Mouse (Mus musculus) midbrain, postnatal 0 days (tissue): ENCODE data around the gene Rbm5. TPM values are rescaled to one million over a fixed set of nuclear protein-coding genes. Genes with fewer than 3 reads are reported as not detected.

Source experiments
- ATAC-seq: fragments of 200-750 bp; cut with Nextera tagmentation; 2 replicates; pipeline ENCODE4 v1.8.0; 2017; ENCODE audit warnings: moderate number of reproducible peaks, mild to moderate bottlenecking, moderate TSS enrichment, moderate library complexity; ENCODE audit not compliant: low FRiP score
- DNase-seq: peaks from one replicate; pipeline ENCODE4 v3.0.0-alpha.2; 2015; ENCODE audit warnings: low spot score
- H3K27ac ChIP-seq: fragments of 300-500 bp; sonication (generic); 2 replicates; pipeline ENCODE4 v1.5.1; 2014; ENCODE audit warnings: low read depth, mild to moderate bottlenecking, low read length, mixed read lengths
- H3K27me3 ChIP-seq: fragments of 300-500 bp; sonication (generic); 2 replicates; pipeline ENCODE4 v1.6.1; 2014; ENCODE audit warnings: low read length, control low read depth, mixed read lengths; ENCODE audit not compliant: insufficient read depth
- H3K36me3 ChIP-seq: fragments of 300-500 bp; sonication (generic); 2 replicates; pipeline ENCODE4 v1.6.1; 2014; ENCODE audit warnings: low read length, control low read depth, mixed read lengths; ENCODE audit not compliant: insufficient read depth
- H3K4me1 ChIP-seq: fragments of 300-500 bp; sonication (generic); 2 replicates; pipeline ENCODE4 v1.6.1; 2014; ENCODE audit warnings: mild to moderate bottlenecking, control low read depth, antibody characterized with exemption, low read length, mixed read lengths; ENCODE audit not compliant: insufficient read depth
- H3K4me2 ChIP-seq: fragments of 300-500 bp; sonication (generic); 2 replicates; pipeline ENCODE4 v1.6.1; 2014; ENCODE audit warnings: low read depth, mild to moderate bottlenecking, low read length, mixed read lengths; ENCODE audit not compliant: poor library complexity, severe bottlenecking
- H3K4me3 ChIP-seq: fragments of 300-500 bp; sonication (generic); 2 replicates; pipeline ENCODE4 v1.5.1; 2014; ENCODE audit warnings: low read depth, mild to moderate bottlenecking, low read length, moderate library complexity
- H3K9ac ChIP-seq: fragments of 300-500 bp; sonication (generic); replicated peaks from 2 replicates; pipeline ENCODE4 v1.6.1; 2014; ENCODE audit warnings: mild to moderate bottlenecking, low read length, moderate library complexity, mixed read lengths; ENCODE audit not compliant: poor library complexity, severe bottlenecking
- H3K9me3 ChIP-seq: fragments of 300-500 bp; sonication (generic); 2 replicates; pipeline ENCODE4 v1.6.1; 2016; ENCODE audit warnings: low read length, control low read depth
- CTCF ChIP-seq: IDR thresholded peaks from 2 replicates; pipeline ENCODE4 v1.5.1; 2016; ENCODE audit warnings: antibody characterized with exemption, mild to moderate bottlenecking
- WGBS: fragments of 180-500 bp; shearing (Covaris S2); extraction: QIAGEN DNeasy Blood & Tissue Kit; methylation state at CpG from one replicate; pipeline ENCODE4 v1.1.7; 2014; 5-methylcytosine and 5-hydroxymethylcytosine counted together
- polyA plus RNA-seq: library from polyadenylated mRNA; unstranded; fragments of >200 nt; fragmentation: Nextera tagmentation; extraction: Ambion mirVana; gene quantifications from 2 replicates; pipeline ENCODE4 v1.2.1, GENCODE M21; 2015
- total RNA-seq: library from RNA; depleted of rRNA; stranded (reverse); fragments of >200 nt; gene quantifications from 2 replicates; pipeline ENCODE4 v1.2.3, GENCODE M21; 2014

Rbm5 gene
- total and polyA plus RNA-seq, 2 experiments from 2014 or later, result 142 to 160 TPM

GRCm38 (mm10) chr9:107702606-107703185, 68.1 kb downstream of the Rbm5 start:
- no peak for TF ChIP-seq CTCF
- H3K9ac ChIP-seq, result no peak overlapping the region
- DNase-seq (peak; percentile 64), ATAC-seq (no peak)
- no peak overlapping the region for H3K27ac ChIP-seq
- H3K4me2 ChIP-seq, result no peak overlapping the region
- H3K36me3 ChIP-seq, result peaks cover 19% of the 10 kb centered on the region; the same call in 1 of the 2 replicates
- H3K4me1 ChIP-seq, result peaks cover 37% of the 10 kb centered on the region
- WGBS, result 74% methylated on average over 3 of the region's 3 CpGs
- no peaks in the 10 kb centered on the region for H3K27me3 ChIP-seq
- H3K4me3 ChIP-seq, result no peak overlapping the region
- H3K9me3 ChIP-seq, result no peaks in the 10 kb centered on the region

GRCm38 (mm10) chr9:107701594-107701993, 69.2 kb downstream of the Rbm5 start:
- Histone ChIP-seq H3K4me1 (peaks cover 33% of the 10 kb centered on the region), H3K4me3 (no peak overlapping the region), H3K4me2 (no peak overlapping the region), H3K36me3 (peaks cover 19% of the 10 kb centered on the region; the same call in 1 of the 2 replicates), H3K9me3 (no peaks in the 10 kb centered on the region), H3K9ac (no peak overlapping the region), H3K27ac (no peak overlapping the region), H3K27me3 (no peaks in the 10 kb centered on the region)
- TF ChIP-seq CTCF, result no peak
- ATAC-seq, result no peak
- peak; percentile 85 for DNase-seq
- 43% methylated on average over 12 of the region's 12 CpGs for WGBS

DNA sequence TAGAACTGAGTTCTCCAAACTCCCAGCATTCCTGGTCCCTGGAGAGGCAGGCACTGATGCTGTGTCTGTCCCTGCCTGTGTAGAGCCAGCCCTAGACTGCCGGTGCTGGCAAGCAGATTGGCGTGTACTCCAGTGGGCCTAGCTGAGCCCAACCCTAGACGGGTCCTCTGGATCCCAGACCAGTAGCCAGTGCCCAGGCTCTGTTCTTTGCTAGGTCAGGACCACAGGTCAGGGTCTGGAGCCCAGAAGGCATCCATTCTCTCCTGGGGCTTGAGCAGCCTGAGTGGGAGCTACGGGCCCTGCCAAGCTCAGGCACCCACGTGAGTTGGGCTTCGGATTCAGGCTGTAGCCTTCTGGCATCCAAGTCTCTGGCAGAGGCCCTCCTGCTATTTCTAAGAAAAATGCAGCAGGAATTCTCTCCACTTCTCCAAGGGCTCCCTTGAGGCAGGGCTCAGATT, 70.7 kb downstream of the Rbm5 start:
- no peaks in the 10 kb centered on the region for H3K27me3 ChIP-seq
- no peak overlapping the region for H3K4me2 ChIP-seq
- peaks cover 21% of the 10 kb centered on the region for H3K36me3 ChIP-seq
- DNase-seq (peak; percentile 58), ATAC-seq (no peak)
- H3K9me3 ChIP-seq, result no peaks in the 10 kb centered on the region
- H3K4me3 ChIP-seq, result no peak overlapping the region
- H3K4me1 ChIP-seq, result peaks cover 26% of the 10 kb centered on the region
- 28% methylated on average over 6 of the region's 6 CpGs for WGBS
- no peak overlapping the region; the same call in 1 of the 2 replicates for H3K9ac ChIP-seq
- H3K27ac ChIP-seq, result 0 out of 2 replicates have a peak overlapping the region, but pooled peaks have one; percentile 19
- TF ChIP-seq CTCF, result no peak

DNA sequence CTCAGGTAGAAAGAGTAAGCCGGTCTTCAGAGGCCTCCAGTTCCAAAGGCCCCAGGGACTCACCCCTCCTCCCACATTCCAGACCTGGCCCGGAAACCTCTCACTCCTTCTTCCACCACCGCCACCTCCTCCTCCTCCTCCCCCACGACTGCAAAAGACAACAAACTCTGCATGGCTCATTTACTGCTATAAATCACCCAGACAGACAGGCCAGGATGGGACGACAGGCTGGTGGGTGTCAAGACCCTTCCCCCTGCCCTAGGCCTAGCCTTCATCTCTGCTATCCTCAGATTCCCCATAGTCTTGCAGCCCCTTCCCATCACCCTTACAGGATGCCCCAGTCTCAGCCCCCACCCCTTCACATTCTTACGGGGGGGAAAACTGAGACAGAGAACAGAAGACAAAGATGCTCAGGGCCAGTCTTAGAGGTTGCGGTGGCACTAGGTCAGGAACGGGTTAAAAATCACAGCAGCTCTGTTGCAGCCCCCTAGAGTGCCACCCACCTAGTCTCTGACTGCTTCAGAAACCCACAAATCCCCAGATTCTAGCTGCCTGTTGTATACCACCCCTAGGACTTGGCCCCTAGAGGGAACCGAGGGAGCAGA, 71.3 kb downstream of the Rbm5 start:
- H3K4me3 ChIP-seq, result no peak overlapping the region
- DNase-seq (no peak), ATAC-seq (no peak)
- 22% methylated on average over 9 of the region's 9 CpGs for WGBS
- H3K9me3 ChIP-seq, result no peaks in the 10 kb centered on the region
- no peak for TF ChIP-seq CTCF
- no peak overlapping the region for H3K27ac ChIP-seq
- no peak overlapping the region for H3K4me2 ChIP-seq
- H3K9ac ChIP-seq, result no peak overlapping the region
- H3K4me1 ChIP-seq, result peaks cover 26% of the 10 kb centered on the region
- H3K36me3 ChIP-seq, result peaks cover 21% of the 10 kb centered on the region
- H3K27me3 ChIP-seq, result no peaks in the 10 kb centered on the region

- peaks cover 26% of the 10 kb centered on the region for H3K4me1 ChIP-seq
Observed at GRCm38 (mm10) chr9:107698611-107699190, 72.1 kb downstream of the Rbm5 start.

More at GRCm38 (mm10) chr9:107698611-107699190, 72.1 kb downstream of the Rbm5 start:
- H3K4me3 ChIP-seq, result no peak overlapping the region
- H3K9ac ChIP-seq, result no peak overlapping the region
- H3K36me3 ChIP-seq, result peaks cover 19% of the 10 kb centered on the region
- TF ChIP-seq CTCF, result peak; percentile 31
- DNase-seq (no peak), ATAC-seq (no peak)
- no peak overlapping the region; the same call in 1 of the 2 replicates for H3K27ac ChIP-seq
- no peaks in the 10 kb centered on the region for H3K27me3 ChIP-seq
- no peaks in the 10 kb centered on the region for H3K9me3 ChIP-seq
- 25% methylated on average over 14 of the region's 14 CpGs for WGBS
- H3K4me2 ChIP-seq, result no peak overlapping the region; the same call in 1 of the 2 replicates
